33 mouse cellular contexts compared by ENCODE assay signal in genomic region chr7:81514906-81515590, GRCm38 (mm10). TPM values are rescaled to one million over a fixed set of nuclear protein-coding genes. Genes with fewer than 3 reads are reported as not detected.
DNase-seq lines count a peak whose midpoint lies in the region; ATAC-seq lines count a peak whose summit lies in the region.
"Had no signal": no experiment of that assay in that cellular context is flagged by ENCODE, and none has a peak within 500 bp of the region (broad histone marks: within the 10 kb centered on the region; RNA-seq: fewer than 3 reads in every experiment).

No protein-coding gene starts in this region.

- no peak for ATAC-seq in CD4-positive, CD25-positive, alpha-beta regulatory T cell, adult 4 months
- ATAC-seq: activated CD4-positive, CD25-positive, alpha-beta regulatory T cell, adult 4 months; forebrain, embryonic 13.5 days; hindbrain, embryonic 16.5 days; midbrain, embryonic 15.5 days had no signal

- DNase-seq in heart, adult 11 months: peak; percentile 41
- no peak for DNase-seq in heart, adult 9 months (ENCODE audit: low spot score in 2 of 2)
- DNase-seq in testis, postnatal 14 days (ENCODE audit: low spot score): peak; percentile 12
- no peak for DNase-seq in testis, postnatal 10 days (ENCODE audit: low spot score)
- DNase-seq in thymus, postnatal 0 days (ENCODE audit: low spot score): peak; percentile 58
- no peak for DNase-seq in gastrocnemius, postnatal 25 days
- DNase-seq in urinary bladder, postnatal 36 days (ENCODE audit: low spot score in 2 of 2): no peak
- DNase-seq: adrenal gland, postnatal 25 days; cerebellum, adult 11 months; cerebellum, postnatal 10 days; gastrocnemius, postnatal 10 days; heart, adult 2 months; heart, postnatal 4 days; lung, adult 18-20 months; right cerebral cortex, postnatal 14 days had no signal

RNA-seq across cellular contexts. Expression of gene BC048679, which starts 17.0 kb away (rescaled TPM):
- polyA plus RNA-seq in thymus, postnatal 0 days (2015; fragmentation: Nextera tagmentation; extraction: Ambion mirVana): not detected in 2 replicates
- polyA plus RNA-seq in CD4-positive, CD25-positive, alpha-beta regulatory T cell, adult 4 months (2017; shearing (Covaris generic)): not detected
- 1 to 10 TPM in 1 of 2 experiments, under 1 TPM in 1; 0.46 to 1.1 TPM for total RNA-seq in gastrocnemius, postnatal 25 days (2021)
- total RNA-seq: adrenal gland, postnatal 25 days; gastrocnemius, postnatal 10 days; heart, adult 2 months; heart, postnatal 4 days; layer of hippocampus, postnatal 10 days; left cerebral cortex, adult 8-10 months; megakaryocyte-erythroid progenitor cell, adult 5-6 weeks had no signal
- polyA plus RNA-seq: activated CD4-positive, CD25-positive, alpha-beta regulatory T cell, adult 4 months; embryonic facial prominence, embryonic 12.5 days; erythroblast, embryonic 14.5 days; forebrain, embryonic 13.5 days; heart, adult 2 months; heart, embryonic 15.5 days; hindbrain, embryonic 16.5 days; limb, embryonic 11.5 days; liver, embryonic 11.5 days; midbrain, embryonic 15.5 days; myocyte; neural tube, embryonic 15.5 days; spleen, adult 2 months; stomach, embryonic 14.5 days; urinary bladder, adult 2 months had no signal

RNA-seq across cellular contexts. Expression of gene Ap3b2, which starts 21.3 kb away (rescaled TPM):
- polyA plus RNA-seq in thymus, postnatal 0 days (2015; fragmentation: Nextera tagmentation; extraction: Ambion mirVana): 0.35 and 0.57 TPM in 2 replicates
- not detected for polyA plus RNA-seq in CD4-positive, CD25-positive, alpha-beta regulatory T cell, adult 4 months (2017; shearing (Covaris generic))
- under 1 TPM; 0.38 to 0.51 TPM for total RNA-seq in gastrocnemius, postnatal 25 days (2021)
- total RNA-seq: megakaryocyte-erythroid progenitor cell, adult 5-6 weeks had no signal
- polyA plus RNA-seq: activated CD4-positive, CD25-positive, alpha-beta regulatory T cell, adult 4 months; erythroblast, embryonic 14.5 days; myocyte; spleen, adult 2 months had no signal

RNA-seq across cellular contexts. Expression of gene Fsd2, which starts 51.7 kb away (rescaled TPM):
- polyA plus RNA-seq in thymus, postnatal 0 days (2015; fragmentation: Nextera tagmentation; extraction: Ambion mirVana): 0.73 and 0.87 TPM in 2 replicates
- 1 to 10 TPM; 5.3 to 6.4 TPM for polyA plus RNA-seq in CD4-positive, CD25-positive, alpha-beta regulatory T cell, adult 4 months (2017; shearing (Covaris generic))
- total RNA-seq in gastrocnemius, postnatal 25 days (2021): 100 to 1,000 TPM; 240 to 314 TPM
- total RNA-seq: megakaryocyte-erythroid progenitor cell, adult 5-6 weeks had no signal
- polyA plus RNA-seq: erythroblast, embryonic 14.5 days had no signal

RNA-seq across cellular contexts. Expression of gene Whamm, which starts 56.0 kb away (rescaled TPM):
- 7.2 and 8.3 TPM in 2 replicates for polyA plus RNA-seq in thymus, postnatal 0 days (2015; fragmentation: Nextera tagmentation; extraction: Ambion mirVana)
- 1 to 10 TPM; 3.1 to 5.5 TPM for polyA plus RNA-seq in CD4-positive, CD25-positive, alpha-beta regulatory T cell, adult 4 months (2017; shearing (Covaris generic))
- total RNA-seq in gastrocnemius, postnatal 25 days (2021): 1 to 10 TPM; 5.8 to 6.5 TPM

RNA-seq across cellular contexts. Expression of gene Cpeb1, which starts 59.8 kb away (rescaled TPM):
- 10.0 and 12.2 TPM in 2 replicates for polyA plus RNA-seq in thymus, postnatal 0 days (2015; fragmentation: Nextera tagmentation; extraction: Ambion mirVana)
- under 1 TPM in 1 of 2 experiments, not detected in 1; 0.15 TPM for polyA plus RNA-seq in CD4-positive, CD25-positive, alpha-beta regulatory T cell, adult 4 months (2017; shearing (Covaris generic))
- 10 to 100 TPM; 14.4 to 17.2 TPM for total RNA-seq in gastrocnemius, postnatal 25 days (2021)
- total RNA-seq: megakaryocyte-erythroid progenitor cell, adult 5-6 weeks had no signal
- polyA plus RNA-seq: activated CD4-positive, CD25-positive, alpha-beta regulatory T cell, adult 4 months; erythroblast, embryonic 14.5 days had no signal

Comparison
In these comparisons a context has a peak if more than half of its experiments do, and no peak if none do; other contexts are left out.
1. DNase-seq: peak in heart, adult 11 months (single experiment), testis, postnatal 14 days (single experiment) and thymus, postnatal 0 days (single experiment); none in heart, adult 9 months (0 of 2), testis, postnatal 10 days (single experiment), gastrocnemius, postnatal 25 days (single experiment) and urinary bladder, postnatal 36 days (0 of 2).